Mouse (Mus musculus) liver, adult 2 months (tissue): ENCODE results near the gene Crybg1. TPM values are rescaled to one million over a fixed set of nuclear protein-coding genes. Genes with fewer than 3 reads are reported as not detected.

Experiments used
- DNase-seq: peaks from one replicate; pipeline ENCODE4 v3.0.0-alpha.2; 2011; ENCODE audit warnings: low read depth, low spot score; ENCODE audit errors: extremely low read depth
- H3K27ac ChIP-seq: fragments of 200-500 bp; replicated peaks from 2 replicates; pipeline ENCODE4 v1.5.1; 2012; ENCODE audit warnings: low read depth, mild to moderate bottlenecking, control low read depth, inconsistent platforms, low read length; ENCODE audit not compliant: insufficient read depth
- H3K27me3 ChIP-seq: fragments of 200-500 bp; 2 replicates; pipeline ENCODE4 v1.6.1; 2012; ENCODE audit warnings: mild to moderate bottlenecking, moderate library complexity, low read length, inconsistent platforms; ENCODE audit not compliant: control insufficient read depth, insufficient read depth
- H3K36me3 ChIP-seq: fragments of 200-500 bp; 2 replicates; pipeline ENCODE4 v1.6.1; 2012; ENCODE audit warnings: low read length, inconsistent platforms; ENCODE audit not compliant: control insufficient read depth, insufficient read depth
- H3K4me1 ChIP-seq: fragments of 200-500 bp; 2 replicates; pipeline ENCODE4 v1.6.1; 2011; ENCODE audit warnings: low read length; ENCODE audit not compliant: control insufficient read depth, insufficient read depth
- H3K4me3 ChIP-seq: fragments of 200-500 bp; 2 replicates; pipeline ENCODE4 v1.5.1; 2011; ENCODE audit warnings: low read depth, mild to moderate bottlenecking, control low read depth, low read length, moderate library complexity; ENCODE audit not compliant: insufficient read depth
- H3K79me2 ChIP-seq: fragments of 200-500 bp; 2 replicates; pipeline ENCODE4 v1.6.1; 2012; ENCODE audit warnings: inconsistent platforms, mild to moderate bottlenecking, low read length, moderate library complexity; ENCODE audit not compliant: control insufficient read depth, insufficient read depth
- H3K9ac ChIP-seq: fragments of 200-500 bp; 2 replicates; pipeline ENCODE4 v1.6.1; 2012; ENCODE audit warnings: low read depth, mild to moderate bottlenecking, control low read depth, inconsistent platforms, low read length
- CTCF ChIP-seq: fragments of 200-500 bp; IDR thresholded peaks from 2 replicates; pipeline ENCODE4 v1.5.1; 2011; ENCODE audit warnings: low read depth, low read length, control low read depth
- POLR2A ChIP-seq: fragments of 200-500 bp; IDR thresholded peaks from 2 replicates; pipeline ENCODE4 v1.6.1; 2011; ENCODE audit warnings: low read length, control low read depth; ENCODE audit not compliant: insufficient read depth; ENCODE audit errors: extremely low read depth
- WGBS: fragments of 180-500 bp; shearing (Covaris S2); methylation state at CpG from one replicate; pipeline ENCODE4 v1.1.7; 2018; 5-methylcytosine and 5-hydroxymethylcytosine counted together
- polyA plus RNA-seq: library from polyadenylated mRNA; depleted of rRNA; stranded (reverse); fragments of >200 nt; gene quantifications from 2 replicates; pipeline ENCODE4 v1.2.3, GENCODE M21; 2012
- total RNA-seq: library from RNA; depleted of rRNA; stranded (reverse); fragments of >200 nt; gene quantifications from 2 replicates; pipeline ENCODE4 v1.2.3, GENCODE M21; 2014

Crybg1 gene
- total and polyA plus RNA-seq, 2 experiments = 3.2 to 13.0 TPM

- H3K36me3 ChIP-seq = no peaks in the 10 kb centered on the region
- no peak overlapping the region for H3K4me3 ChIP-seq
- no peaks in the 10 kb centered on the region for H3K79me2 ChIP-seq
- no peak for DNase-seq
- no peaks in the 10 kb centered on the region for H3K27me3 ChIP-seq
- WGBS = 55% methylated on average over 6 of the region's 6 CpGs
- no peak overlapping the region for H3K9ac ChIP-seq
- TF ChIP-seq CTCF (no peak), POLR2A (no peak)
- no peak overlapping the region for H3K27ac ChIP-seq
- H3K4me1 ChIP-seq = no peaks in the 10 kb centered on the region
These were observed 69.7 kb downstream of the Crybg1 start for GRCm38 (mm10) chr10:44078799-44079521.

GRCm38 (mm10) chr10:44071095-44071494 lies 77.6 kb downstream of the Crybg1 start:
- H3K79me2 ChIP-seq = no peaks in the 10 kb centered on the region
- no peak overlapping the region for H3K4me3 ChIP-seq
- no peak for TF ChIP-seq POLR2A
- peak; percentile 66 for TF ChIP-seq CTCF
- no peaks in the 10 kb centered on the region for H3K27me3 ChIP-seq
- H3K9ac ChIP-seq = no peak overlapping the region; the same call in 1 of the 2 replicates
- no peak overlapping the region for H3K27ac ChIP-seq
- H3K4me1 ChIP-seq = peaks cover 2% of the 10 kb centered on the region
- H3K36me3 ChIP-seq = no peaks in the 10 kb centered on the region
- 2% methylated on average over 4 of the region's 4 CpGs for WGBS
- peak; percentile 72 for DNase-seq

GRCm38 (mm10) chr10:44069131-44069530 lies 79.5 kb downstream of the Crybg1 start:
- H3K9ac ChIP-seq = no peak overlapping the region
- H3K4me1 ChIP-seq = peaks cover 2% of the 10 kb centered on the region
- no peak overlapping the region for H3K4me3 ChIP-seq
- no peaks in the 10 kb centered on the region for H3K79me2 ChIP-seq
- WGBS = 79% methylated on average over 7 of the region's 7 CpGs
- TF ChIP-seq CTCF = no peak
- TF ChIP-seq POLR2A = no peak
- no peak for DNase-seq
- H3K27me3 ChIP-seq = no peaks in the 10 kb centered on the region
- no peaks in the 10 kb centered on the region for H3K36me3 ChIP-seq
- H3K27ac ChIP-seq = no peak overlapping the region

- TF ChIP-seq POLR2A (no peak), CTCF (no peak)
- no peak overlapping the region for H3K27ac ChIP-seq
- no peak for DNase-seq
- H3K4me1 ChIP-seq = peaks cover under 1% of the 10 kb centered on the region
- no peak overlapping the region for H3K9ac ChIP-seq
- H3K4me3 ChIP-seq = no peak overlapping the region
- no peaks in the 10 kb centered on the region for H3K27me3 ChIP-seq
- H3K79me2 ChIP-seq = no peaks in the 10 kb centered on the region
- no peaks in the 10 kb centered on the region for H3K36me3 ChIP-seq
- WGBS = 91% methylated on average over 6 of the region's 6 CpGs
These were observed 82.7 kb downstream of the Crybg1 start for GRCm38 (mm10) chr10:44065848-44066360.

- DNase-seq = no peak
- H3K4me1 ChIP-seq = no peaks in the 10 kb centered on the region
- TF ChIP-seq CTCF (no peak), POLR2A (no peak)
- no peaks in the 10 kb centered on the region for H3K79me2 ChIP-seq
- no peak overlapping the region for H3K27ac ChIP-seq
- no peaks in the 10 kb centered on the region for H3K36me3 ChIP-seq
- H3K9ac ChIP-seq = no peak overlapping the region
- H3K4me3 ChIP-seq = no peak overlapping the region
- 93% methylated on average over 4 of the region's 4 CpGs for WGBS
- no peaks in the 10 kb centered on the region for H3K27me3 ChIP-seq
These were observed 85.7 kb downstream of the Crybg1 start for GRCm38 (mm10) chr10:44062981-44063380.

- 83% methylated on average over 6 of the region's 6 CpGs for WGBS
- no peaks in the 10 kb centered on the region for H3K79me2 ChIP-seq
These were observed 97.7 kb downstream of the Crybg1 start for GRCm38 (mm10) chr10:44050913-44051312.

More at GRCm38 (mm10) chr10:44050913-44051312, 97.7 kb downstream of the Crybg1 start:
- TF ChIP-seq CTCF (no peak), POLR2A (no peak)
- Histone ChIP-seq H3K9ac (no peak overlapping the region), H3K27me3 (no peaks in the 10 kb centered on the region), H3K27ac (no peak overlapping the region), H3K4me3 (no peak overlapping the region), H3K36me3 (no peaks in the 10 kb centered on the region), H3K4me1 (no peaks in the 10 kb centered on the region)
- DNase-seq = no peak
